ENCODE assay signal across 8 mouse cellular contexts in the genomic region with DNA sequence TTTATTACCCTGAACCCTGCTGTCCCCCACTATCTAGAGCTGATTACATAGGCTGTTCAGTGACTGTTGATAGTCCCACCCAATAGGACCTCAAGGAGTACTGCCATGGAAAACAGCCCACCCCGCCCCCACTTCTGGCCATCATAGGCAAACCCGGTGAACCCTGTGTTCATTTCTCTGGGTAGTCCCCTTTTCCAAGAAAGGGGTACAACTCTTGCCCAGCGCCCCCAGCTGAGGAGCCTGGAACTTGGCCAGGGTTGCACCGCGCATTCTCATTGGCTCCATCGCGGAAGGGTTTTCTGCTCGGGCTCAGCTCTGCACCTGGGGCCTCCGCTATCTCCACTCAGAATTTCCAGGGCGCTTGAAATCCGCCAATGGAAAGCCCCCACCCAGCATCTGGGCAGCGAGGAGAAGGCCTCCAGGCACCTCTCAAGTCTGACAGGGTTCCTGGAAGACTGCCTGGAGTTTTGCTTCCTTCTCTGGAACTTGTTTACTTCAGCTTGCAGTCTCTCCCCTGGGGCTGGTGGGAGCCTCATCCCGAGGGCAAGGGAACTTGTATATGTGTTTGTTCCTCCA. TPM values are rescaled to one million over a fixed set of nuclear protein-coding genes. Genes with fewer than 3 reads are reported as not detected.
DNase-seq lines count a peak whose midpoint lies in the region; ATAC-seq and TF ChIP-seq lines count a peak whose summit lies in the region.

No protein-coding gene starts in this region.

- H3K9me3 ChIP-seq in heart, embryonic 16.5 days (replicated peaks; ENCODE audit: control insufficient read depth, low read length) = no peaks in the 10 kb centered on the region
- H3K9me3 ChIP-seq in limb, embryonic 15.5 days = no peaks in the 10 kb centered on the region
- H3K9me3 ChIP-seq in stomach, embryonic 16.5 days (replicated peaks; ENCODE audit: control insufficient read depth, low read length) = no peaks in the 10 kb centered on the region

- H3K4me2 ChIP-seq in heart, embryonic 16.5 days (ENCODE audit: low read depth, low read length) = peak overlapping the region; percentile 47
- H3K4me2 ChIP-seq in limb, embryonic 15.5 days = no peak overlapping the region
- H3K4me2 ChIP-seq in stomach, embryonic 16.5 days (ENCODE audit: low read depth, low read length) = peak overlapping the region; percentile 29; the same call in 1 of the 2 replicates

- no peak for ATAC-seq in cerebellum, adult (ENCODE audit: insufficient number of reproducible peaks, low FRiP score, low TSS enrichment)
- ATAC-seq in heart, embryonic 16.5 days (replicated peaks; ENCODE audit: extremely low read depth, insufficient read depth, low FRiP score) = peak; percentile 44; the same call in 1 of the 2 replicates
- 0 out of 2 replicates have a peak, but pooled peaks have one; percentile 18 for ATAC-seq in limb, embryonic 15.5 days (ENCODE audit: insufficient number of reproducible peaks, low FRiP score, low TSS enrichment, low read depth)
- peak; percentile 71 for ATAC-seq in stomach, embryonic 16.5 days (ENCODE audit: insufficient read depth, low FRiP score)

- peak overlapping the region; percentile 62 for H3K9ac ChIP-seq in heart, embryonic 16.5 days (ENCODE audit: low read length)
- H3K9ac ChIP-seq in limb, embryonic 15.5 days = no peak overlapping the region
- H3K9ac ChIP-seq in stomach, embryonic 16.5 days (ENCODE audit: low read length) = peak overlapping the region; percentile 38

- H3K27ac ChIP-seq in cortical plate, adult 2 months (ENCODE audit: insufficient read depth, low read length) = peak overlapping the region; percentile 30; the same call in 1 of the 2 replicates
- peak overlapping the region; percentile 82 for H3K27ac ChIP-seq in heart, embryonic 16.5 days (ENCODE audit: low read length)
- peak overlapping the region; percentile 78 for H3K27ac ChIP-seq in limb, embryonic 15.5 days
- H3K27ac ChIP-seq in stomach, embryonic 16.5 days (ENCODE audit: low read length) = peak overlapping the region; percentile 95

- peak; percentile 45 to 72 for DNase-seq in cerebellum, postnatal 14 days
- no peak for DNase-seq in left cerebral cortex, postnatal 14 days (ENCODE audit: low spot score in 2 of 2)
- no peak for DNase-seq in right cerebral cortex, postnatal 36 days (ENCODE audit: low spot score in 2 of 2)

- no peak for TF ChIP-seq POLR2A in cortical plate, adult 2 months (IDR thresholded peaks at IDR 0.05; ENCODE audit: extremely low read depth, insufficient read depth, low read length)

- no peaks in the 10 kb centered on the region for H3K27me3 ChIP-seq in heart, embryonic 16.5 days (ENCODE audit: control insufficient read depth, insufficient read depth, low read length)
- H3K27me3 ChIP-seq in limb, embryonic 15.5 days = no peaks in the 10 kb centered on the region
- H3K27me3 ChIP-seq in stomach, embryonic 16.5 days (ENCODE audit: control insufficient read depth, insufficient read depth, low read length) = no peaks in the 10 kb centered on the region

- intact Hi-C loops in left cerebral cortex, postnatal 14 days (cut with DNase I) = no loop called here

- 24% methylated on average over 13 of the region's 13 CpGs for WGBS in heart, embryonic 16.5 days
- 31% methylated on average over 13 of the region's 13 CpGs for WGBS in limb, embryonic 15.5 days
- WGBS in stomach, embryonic 16.5 days = 25% methylated on average over 13 of the region's 13 CpGs

- TF ChIP-seq CTCF in cortical plate, adult 2 months (IDR thresholded peaks at IDR 0.05; ENCODE audit: extremely low read depth, insufficient read depth, low read length) = no peak

- no peaks in the 10 kb centered on the region for H3K36me3 ChIP-seq in heart, embryonic 16.5 days (ENCODE audit: control insufficient read depth, insufficient read depth)
- no peaks in the 10 kb centered on the region for H3K36me3 ChIP-seq in limb, embryonic 15.5 days
- no peaks in the 10 kb centered on the region for H3K36me3 ChIP-seq in stomach, embryonic 16.5 days (ENCODE audit: control insufficient read depth, insufficient read depth, low read length)

- no peak overlapping the region for H3K4me3 ChIP-seq in cortical plate, adult 2 months (ENCODE audit: insufficient read depth, low read length)
- H3K4me3 ChIP-seq in heart, embryonic 16.5 days (ENCODE audit: low read length) = peak overlapping the region; percentile 6; the same call in 1 of the 2 replicates
- H3K4me3 ChIP-seq in limb, embryonic 15.5 days = no peak overlapping the region
- H3K4me3 ChIP-seq in stomach, embryonic 16.5 days (replicated peaks; ENCODE audit: low read length) = no peak overlapping the region

- H3K4me1 ChIP-seq in cortical plate, adult 2 months (ENCODE audit: control insufficient read depth, insufficient read depth, low read length) = 0 out of 2 replicates have a peak, but pooled peaks cover 2% of the 10 kb centered on the region
- H3K4me1 ChIP-seq in heart, embryonic 16.5 days (ENCODE audit: control insufficient read depth, insufficient read depth, low read length) = peaks cover 24% of the 10 kb centered on the region
- peaks cover 30% of the 10 kb centered on the region for H3K4me1 ChIP-seq in limb, embryonic 15.5 days
- H3K4me1 ChIP-seq in stomach, embryonic 16.5 days (ENCODE audit: control insufficient read depth, insufficient read depth, low read length) = peaks cover 37% of the 10 kb centered on the region

RNA-seq across cellular contexts. Expression of a gene that starts 21.6 kb away (rescaled TPM):
- polyA plus RNA-seq in cortical plate, adult 2 months (2012; rRNA removed) = not detected in 2 replicates
- polyA plus RNA-seq in heart, embryonic 16.5 days (2015; fragmentation: Nextera tagmentation; extraction: Ambion mirVana) = not detected in 2 replicates
- not detected in 2 replicates for polyA plus RNA-seq in limb, embryonic 15.5 days (2015; fragmentation: Nextera tagmentation; extraction: Ambion mirVana)
- polyA plus RNA-seq in stomach, embryonic 16.5 days (2015; fragmentation: Nextera tagmentation; extraction: Ambion mirVana) = not detected in 2 replicates
- not detected for total RNA-seq in left cerebral cortex, postnatal 14 days (2021)

RNA-seq across cellular contexts. Expression of a gene that starts 21.7 kb away (rescaled TPM):
- polyA plus RNA-seq in cortical plate, adult 2 months (2012; rRNA removed) = 0.09 and 0.25 TPM in 2 replicates
- not detected in 2 replicates for polyA plus RNA-seq in heart, embryonic 16.5 days (2015; fragmentation: Nextera tagmentation; extraction: Ambion mirVana)
- polyA plus RNA-seq in limb, embryonic 15.5 days (2015; fragmentation: Nextera tagmentation; extraction: Ambion mirVana) = not detected in 2 replicates
- not detected in 2 replicates for polyA plus RNA-seq in stomach, embryonic 16.5 days (2015; fragmentation: Nextera tagmentation; extraction: Ambion mirVana)
- total RNA-seq in left cerebral cortex, postnatal 14 days (2021) = under 1 TPM; 0.25 to 0.53 TPM

Comparison
In these comparisons a context has a peak if more than half of its experiments do, and no peak if none do; other contexts are left out.
1. DNase-seq: peak in cerebellum, postnatal 14 days (2 of 2); none in left cerebral cortex, postnatal 14 days (0 of 2) and right cerebral cortex, postnatal 36 days (0 of 2).
2. H3K27ac ChIP-seq: peak in every context shown above with its lines; median percentile 95 in stomach, embryonic 16.5 days; 82 in heart, embryonic 16.5 days; 78 in limb, embryonic 15.5 days; 30 in cortical plate, adult 2 months.